Mouse (Mus musculus) frontal cortex, postnatal 36 days (tissue): ENCODE measurements around the gene Safb.
A peak's percentile ranks its signal among the peaks of the same experiment; 100 is the strongest.

Experiments
- DNase-seq, 2 experiments: peaks; one replicate each; pipeline ENCODE4 v3.0.0; 2022; ENCODE audit warnings: low spot score in 2 of 2

Gene Safb

DNA sequence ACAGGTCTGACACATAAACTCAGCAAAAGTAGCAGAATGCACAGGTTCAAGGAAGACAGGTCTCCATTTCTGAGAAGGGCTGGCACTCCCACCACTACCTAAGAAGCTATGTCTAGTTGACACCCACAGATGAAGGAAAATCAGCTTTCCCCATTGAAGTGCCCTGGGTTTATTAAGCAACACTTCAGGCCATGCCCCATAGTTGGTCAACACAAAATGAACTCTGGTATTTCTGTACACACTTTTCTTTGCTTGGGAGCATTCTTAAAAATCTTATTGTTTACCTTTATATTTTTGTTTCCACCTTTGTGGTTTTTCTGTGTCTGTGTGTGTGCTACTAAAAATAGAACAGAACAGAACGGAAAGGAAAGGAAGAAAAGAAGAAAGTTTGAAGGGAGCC lies 24.5 kb upstream of the Safb start:
- DNase-seq = no peak

DNA sequence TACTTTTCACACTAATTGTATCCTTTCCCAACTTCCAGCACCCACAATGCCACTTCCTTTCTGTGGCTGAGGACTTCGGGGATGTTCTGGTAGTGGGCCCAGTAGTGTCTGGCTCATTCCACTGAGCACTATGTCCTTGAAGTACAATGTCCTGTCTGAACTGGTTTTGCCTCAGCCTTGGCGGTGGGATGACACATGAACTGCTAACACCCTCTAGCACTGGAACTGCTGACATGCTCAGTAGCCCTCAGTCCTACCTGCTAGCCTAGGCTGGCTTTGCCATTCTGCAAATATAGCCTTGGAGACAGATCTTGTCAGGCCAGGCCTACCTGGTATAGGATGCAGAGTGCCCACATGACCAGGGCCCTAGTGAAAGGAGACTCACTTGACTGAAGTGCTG lies 22.8 kb upstream of the Safb start:
- no peak for DNase-seq

DNA sequence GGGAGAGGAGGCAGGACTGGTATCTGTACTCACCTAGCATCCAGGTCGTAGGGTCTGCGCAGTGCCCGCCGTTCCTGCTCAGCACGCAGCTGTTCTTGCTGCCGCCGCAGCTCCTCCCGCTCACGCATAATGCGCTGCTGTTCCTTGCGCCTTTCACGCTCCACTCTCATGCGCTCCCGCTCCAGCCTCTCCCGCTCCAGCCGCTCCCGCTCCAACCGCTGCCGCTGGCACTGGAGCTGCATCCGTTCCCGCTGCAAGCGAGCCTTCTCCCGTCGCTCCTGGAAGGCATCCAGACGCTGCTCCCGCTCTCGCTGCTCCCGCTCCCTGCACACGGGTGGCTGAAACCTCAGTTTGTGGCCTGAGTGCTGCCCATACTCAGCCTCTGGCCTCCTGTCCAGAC lies 18.3 kb upstream of the Safb start:
- DNase-seq = no peak

DNA sequence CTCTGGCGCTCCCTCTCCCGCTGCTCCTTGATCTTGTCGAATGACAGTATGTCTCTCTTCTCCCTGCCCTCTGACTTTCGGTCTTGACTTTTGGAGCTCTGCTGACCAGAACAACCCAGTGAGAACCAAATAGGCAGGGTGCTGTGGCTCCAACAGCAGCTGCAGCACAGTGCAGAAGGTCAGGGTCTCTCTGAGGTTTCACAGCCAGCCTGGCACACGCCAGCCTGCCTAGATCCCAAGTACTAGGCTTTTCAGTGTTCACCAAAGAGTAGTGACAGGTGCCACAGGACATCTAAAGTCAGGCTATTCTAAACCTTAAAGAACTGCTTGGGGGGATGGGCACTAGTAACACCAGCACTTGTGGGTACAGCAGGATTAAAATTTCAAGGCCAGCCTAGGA lies 17.7 kb upstream of the Safb start:
- no peak for DNase-seq

DNA sequence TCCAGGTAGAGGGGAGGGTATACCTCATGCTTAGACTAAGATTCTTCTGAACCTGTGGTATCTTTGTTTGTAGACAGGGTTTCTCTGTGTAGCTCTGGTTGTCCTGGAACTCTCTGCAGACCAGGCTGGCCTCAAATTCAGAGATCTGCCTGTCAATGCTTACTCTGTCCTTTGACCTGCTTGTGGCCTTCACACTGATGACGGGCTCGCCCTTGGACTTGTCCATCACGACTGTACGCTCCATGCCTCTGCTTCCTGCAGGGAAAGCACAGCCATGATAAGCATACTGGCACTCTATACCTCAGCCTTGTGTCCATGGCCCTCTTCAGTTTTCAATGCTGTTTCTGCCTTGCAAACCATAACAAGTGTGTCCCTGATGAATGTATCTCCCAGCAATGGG lies 17.3 kb upstream of the Safb start:
- no peak for DNase-seq

DNA sequence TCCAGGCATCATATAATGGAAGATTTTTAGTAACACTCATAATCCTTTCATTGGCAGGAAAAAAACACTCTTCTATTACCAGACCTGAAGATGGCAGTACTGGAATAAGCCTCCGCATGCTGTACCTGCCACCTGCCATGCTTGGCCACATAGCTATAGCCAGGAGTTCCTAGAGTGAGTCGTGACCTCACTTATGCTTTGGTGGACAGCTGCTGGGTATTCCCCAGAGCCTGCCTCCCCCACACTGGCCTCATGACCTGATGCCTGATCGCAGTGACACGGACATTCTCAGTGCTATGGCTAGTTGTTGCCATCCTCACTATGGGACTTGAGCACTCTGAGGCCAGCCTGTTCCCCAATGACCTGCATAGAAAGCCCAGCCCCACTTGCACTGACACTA lies 14.3 kb upstream of the Safb start:
- DNase-seq = no peak

DNA sequence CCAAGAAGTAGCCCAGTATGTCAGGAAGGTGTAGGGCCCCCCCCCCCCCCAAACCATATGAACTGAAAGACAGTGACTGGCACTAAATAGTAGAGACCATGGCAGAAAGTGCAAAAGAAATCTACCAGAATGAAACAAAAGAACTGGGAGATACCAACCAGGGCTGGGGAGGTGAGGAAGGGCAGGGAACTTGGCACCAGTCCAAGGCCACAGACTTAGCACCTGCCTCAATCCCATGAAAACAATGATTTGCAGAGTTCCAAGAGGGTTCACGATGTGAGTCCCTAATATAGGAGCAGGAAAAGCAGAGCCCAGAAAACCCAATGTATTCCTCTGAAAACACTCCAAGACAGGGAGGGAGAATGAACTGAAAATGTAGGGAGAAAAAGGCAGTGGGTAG lies 12.5 kb upstream of the Safb start:
- DNase-seq = no peak

DNA sequence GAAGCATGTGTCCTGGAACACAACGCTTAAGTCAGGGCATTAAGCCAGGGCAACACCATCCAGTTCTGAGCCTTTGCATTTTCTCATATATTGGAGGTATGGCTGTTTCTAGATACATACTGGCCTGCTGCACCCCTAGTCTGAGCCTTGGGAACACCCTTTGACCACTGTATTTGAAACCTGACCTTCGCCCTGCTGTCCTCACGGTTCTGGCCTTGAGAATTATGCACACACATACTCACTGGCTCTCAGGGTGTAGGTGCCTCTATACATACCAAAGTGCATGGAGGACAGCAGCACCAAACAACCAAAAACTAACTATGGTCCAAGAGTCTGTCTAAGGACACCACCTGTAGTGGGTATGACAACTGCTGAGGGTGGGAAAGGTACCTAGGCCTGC lies 11.7 kb upstream of the Safb start:
- no peak for DNase-seq

DNA sequence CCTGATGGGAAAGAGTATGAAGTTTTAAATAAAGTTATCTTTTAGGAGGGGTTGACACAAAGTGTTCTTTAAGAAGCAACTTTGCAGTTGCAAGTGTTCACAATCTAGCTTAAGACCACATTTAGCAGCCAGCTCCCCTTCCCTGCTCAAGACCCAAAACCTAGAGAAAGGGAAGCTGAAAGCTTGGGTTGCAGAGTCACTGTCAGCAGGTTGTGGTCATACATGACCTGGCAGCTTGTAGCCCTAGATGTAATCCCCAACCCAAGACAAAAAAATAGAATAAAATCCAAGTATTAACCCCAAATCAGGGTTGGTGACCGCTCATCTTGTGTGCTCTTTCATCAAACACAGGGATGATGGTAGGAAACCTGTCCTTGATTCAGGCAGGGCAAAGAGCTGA lies 1.6 kb upstream of the Safb start:
- no peak for DNase-seq

DNA sequence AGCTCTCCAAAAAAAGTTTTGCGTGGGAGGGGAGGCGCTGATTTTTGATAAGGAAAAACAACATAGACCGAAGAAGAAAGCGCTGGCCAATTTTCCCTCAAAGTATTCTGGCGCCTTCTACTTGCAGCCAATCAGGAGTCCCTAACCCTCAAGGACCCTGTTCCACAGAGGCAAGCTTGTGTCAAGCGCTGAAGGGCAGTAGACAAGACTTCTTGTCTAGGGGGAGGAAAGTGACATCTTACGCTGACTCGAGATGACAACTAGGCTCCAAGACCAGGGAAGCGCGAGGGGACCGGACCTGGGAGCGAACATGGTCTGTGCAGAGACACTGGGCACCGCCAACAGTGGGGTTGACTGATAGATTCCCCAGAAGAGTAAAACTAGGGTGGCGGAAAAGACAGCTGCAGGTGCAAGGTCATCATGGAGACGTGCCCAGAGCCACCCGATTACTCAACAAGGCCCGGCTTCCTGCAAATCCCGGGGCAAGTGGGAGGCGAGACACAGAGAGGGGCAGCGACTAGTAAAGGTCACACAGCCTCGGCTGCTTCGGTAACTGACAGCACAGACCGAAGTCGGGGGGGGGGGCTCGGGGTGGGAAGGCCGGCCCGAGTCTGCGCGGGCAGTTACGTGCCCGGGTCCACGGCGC lies 891 bp upstream of the Safb start:
- peak in 1 of 2 experiments; percentile 18 for DNase-seq

DNA sequence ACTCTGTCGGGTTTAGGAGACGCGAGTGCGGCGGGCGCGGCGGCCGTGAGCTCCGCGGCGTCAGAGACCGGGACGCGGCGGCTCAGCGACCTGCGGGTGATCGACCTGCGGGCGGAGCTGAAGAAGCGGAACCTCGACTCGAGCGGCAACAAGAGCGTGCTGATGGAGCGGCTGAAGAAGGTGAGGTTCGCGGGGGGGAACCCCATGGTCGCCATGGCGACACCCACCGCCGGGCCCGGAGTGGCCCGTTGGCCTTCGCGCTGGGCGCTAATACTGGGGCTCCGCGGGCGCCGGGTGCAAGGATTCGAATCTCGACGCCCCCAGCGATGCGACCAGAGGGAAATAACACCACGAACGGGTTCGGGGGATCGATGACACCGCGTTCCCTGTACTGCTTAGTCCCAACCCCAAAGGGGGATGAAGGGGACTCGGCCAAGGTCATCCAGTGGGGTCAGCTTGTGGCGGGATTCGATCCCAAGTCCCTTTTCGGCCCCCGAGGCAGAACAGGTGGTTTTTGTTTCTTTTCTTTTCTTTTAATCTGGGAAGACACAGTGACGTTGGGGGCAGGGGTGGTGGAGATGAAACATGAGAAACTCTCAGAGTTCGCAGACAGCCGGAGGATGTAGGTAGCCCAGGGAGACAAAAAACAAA lies 671 bp downstream of the Safb start:
- DNase-seq = no peak

DNA sequence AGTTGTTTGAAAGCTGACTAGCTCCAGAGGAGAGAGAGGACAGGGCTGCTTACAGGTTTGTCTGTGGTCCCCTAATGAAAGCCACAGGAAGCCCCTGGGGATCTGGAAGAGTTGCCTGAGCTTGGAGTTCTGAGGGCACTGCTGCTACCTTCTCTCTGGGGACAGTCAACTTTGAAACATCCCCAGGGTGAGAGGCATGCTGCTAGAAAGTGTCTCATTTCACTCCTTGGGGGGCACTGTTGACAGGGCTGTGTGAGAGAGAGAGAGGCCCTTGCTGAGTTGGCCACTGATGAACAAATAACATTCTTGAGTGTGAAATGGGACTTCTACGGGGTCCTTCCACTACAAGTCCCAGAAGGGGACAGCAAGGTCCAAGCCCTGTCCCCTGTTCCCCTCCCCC lies 3.1 kb downstream of the Safb start:
- no peak for DNase-seq

DNA sequence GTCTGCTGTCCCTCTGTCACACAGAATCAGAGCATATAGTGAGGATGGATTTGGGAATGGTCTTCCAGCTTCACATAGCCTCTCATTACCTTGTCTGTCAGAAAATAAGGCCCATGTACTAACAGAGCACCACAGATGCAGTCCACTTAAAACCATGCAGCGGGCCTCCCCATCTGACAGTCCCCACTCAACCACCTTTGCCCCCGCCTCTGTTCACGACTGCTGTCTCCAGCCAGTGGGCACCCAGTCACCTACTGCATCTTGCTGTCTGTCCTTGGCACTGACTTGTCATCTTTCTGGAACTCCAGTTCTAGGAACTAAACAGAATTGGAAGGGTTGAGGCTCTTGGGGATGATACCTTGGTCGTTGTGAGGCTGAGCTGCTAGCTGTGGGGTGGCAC lies 4.3 kb downstream of the Safb start:
- DNase-seq = no peak

DNA sequence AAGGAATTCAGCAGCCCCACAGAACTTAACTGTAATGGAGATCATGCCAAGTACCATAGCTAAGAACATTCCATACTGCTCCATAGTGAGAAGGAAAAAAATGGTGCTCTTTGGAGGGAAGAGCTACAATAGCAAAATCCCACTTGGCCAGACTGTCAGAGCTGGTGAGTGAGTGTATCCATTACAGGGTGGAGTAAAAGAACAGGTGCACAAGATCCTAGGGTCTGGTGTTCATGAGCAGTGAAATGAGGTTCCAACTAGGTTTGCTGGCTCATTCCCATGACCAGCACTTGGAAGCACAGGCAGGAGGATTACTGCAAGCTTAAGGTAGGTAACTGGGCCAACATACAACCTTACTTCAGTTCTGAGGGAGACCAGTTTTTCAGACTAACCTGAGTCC lies 7.9 kb downstream of the Safb start:
- DNase-seq = no peak

DNA sequence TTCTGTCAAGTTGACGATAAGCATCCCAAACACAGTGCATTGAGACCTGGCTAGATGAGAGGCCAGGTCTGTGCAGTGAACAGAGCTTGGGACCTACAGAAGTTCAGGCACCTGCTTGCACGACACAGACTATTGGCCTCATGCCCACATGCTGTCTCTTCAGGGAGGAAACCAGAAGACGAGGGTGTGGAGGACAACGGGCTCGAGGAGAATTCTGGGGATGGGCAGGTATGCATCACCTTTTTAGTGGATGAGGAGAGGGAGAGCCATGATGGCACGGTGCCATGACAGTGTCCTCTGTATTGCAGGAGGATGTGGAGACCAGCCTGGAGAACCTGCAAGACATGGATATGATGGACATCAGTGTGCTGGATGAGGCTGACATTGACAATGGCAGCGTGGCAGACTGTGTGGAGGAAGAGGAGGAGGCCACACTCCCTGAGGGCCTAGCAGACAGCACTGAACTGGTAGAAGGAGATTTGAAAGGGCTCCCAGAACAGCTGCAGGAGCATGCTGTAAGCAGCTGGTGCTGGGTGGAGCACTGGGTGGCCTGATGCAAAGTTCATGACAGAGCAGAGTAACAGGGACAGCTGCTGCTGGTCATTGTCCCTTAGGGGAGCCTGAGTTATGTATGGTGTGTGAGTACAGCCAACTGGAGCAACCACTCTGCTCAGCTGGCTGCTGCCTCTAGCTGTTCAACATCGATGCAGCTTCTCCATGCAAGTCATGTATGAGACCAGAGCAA lies 9.1 kb downstream of the Safb start:
- DNase-seq = no peak

DNA sequence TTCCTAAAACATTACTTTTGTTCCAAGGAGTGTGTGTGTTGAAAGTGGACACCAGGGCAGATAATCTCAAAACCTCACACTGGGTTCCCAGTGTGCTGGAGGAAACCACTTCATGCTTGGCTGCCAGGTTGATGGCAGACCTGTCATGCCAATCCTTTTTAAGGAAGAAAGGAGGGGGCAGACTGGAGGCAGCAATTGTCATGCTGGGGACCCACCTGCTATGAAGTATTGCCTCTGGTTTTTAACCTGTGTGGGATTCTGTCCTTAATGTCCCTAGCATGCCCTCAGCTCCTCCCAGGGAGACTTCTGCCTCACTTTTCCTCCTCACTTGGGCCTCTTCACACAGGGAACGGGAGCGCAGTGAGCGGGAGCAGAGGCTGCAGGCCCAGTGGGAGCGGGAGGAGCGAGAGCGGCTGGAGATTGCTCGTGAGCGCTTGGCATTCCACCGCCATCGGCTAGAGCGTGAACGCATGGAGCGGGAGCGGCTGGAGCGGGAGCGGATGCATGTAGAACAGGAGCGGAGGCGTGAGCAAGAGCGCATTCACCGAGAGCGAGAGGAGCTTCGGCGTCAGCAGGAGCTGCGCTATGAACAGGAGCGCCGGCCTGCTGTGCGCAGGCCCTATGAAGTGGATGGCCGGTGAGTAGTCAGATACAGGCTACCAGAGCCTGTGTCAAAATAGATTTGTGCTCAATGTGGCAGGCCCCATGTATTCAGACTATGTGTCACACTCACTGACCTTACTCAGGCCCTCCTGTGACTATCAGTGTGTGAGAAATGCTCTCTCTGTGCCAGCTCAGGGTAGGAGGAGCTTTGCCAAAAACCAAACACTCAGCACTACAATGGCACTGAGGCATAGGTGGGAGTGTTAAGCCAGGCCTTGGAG lies 18.8 kb downstream of the Safb start:
- DNase-seq = no peak

DNA sequence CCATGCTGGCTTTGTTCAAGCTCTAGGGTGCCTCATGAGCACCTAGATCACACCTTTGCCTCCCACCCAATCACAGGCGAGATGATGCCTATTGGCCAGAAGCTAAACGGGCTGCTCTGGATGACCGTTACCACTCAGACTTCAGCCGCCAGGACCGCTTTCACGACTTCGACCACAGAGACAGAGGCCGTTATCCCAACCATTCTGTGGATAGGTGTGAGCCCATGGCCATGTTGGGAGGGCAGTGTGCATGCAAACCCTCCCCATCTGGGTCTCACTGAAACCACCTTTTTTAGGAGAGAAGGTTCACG lies 19.4 kb downstream of the Safb start:
- no peak for DNase-seq

DNA sequence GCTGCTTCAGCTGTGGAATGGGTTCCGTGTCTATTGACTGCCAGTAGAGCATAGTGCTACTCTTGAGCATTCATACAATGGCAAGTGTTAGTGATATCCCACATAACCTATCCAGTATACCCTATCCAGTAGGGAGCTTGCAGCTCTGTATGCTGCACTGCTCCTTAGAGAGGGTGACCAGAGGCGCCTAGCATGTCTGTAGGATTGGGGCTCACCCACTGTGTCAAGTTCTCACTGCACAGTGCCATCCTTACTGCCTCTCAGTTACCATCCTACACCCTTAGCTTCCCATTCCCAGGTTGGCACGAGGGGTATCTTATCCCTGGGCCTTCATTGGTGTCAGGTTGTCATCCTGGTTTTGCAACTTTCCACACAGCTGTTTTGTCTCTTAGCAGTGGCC lies 19.8 kb downstream of the Safb start:
- DNase-seq = no peak

DNA sequence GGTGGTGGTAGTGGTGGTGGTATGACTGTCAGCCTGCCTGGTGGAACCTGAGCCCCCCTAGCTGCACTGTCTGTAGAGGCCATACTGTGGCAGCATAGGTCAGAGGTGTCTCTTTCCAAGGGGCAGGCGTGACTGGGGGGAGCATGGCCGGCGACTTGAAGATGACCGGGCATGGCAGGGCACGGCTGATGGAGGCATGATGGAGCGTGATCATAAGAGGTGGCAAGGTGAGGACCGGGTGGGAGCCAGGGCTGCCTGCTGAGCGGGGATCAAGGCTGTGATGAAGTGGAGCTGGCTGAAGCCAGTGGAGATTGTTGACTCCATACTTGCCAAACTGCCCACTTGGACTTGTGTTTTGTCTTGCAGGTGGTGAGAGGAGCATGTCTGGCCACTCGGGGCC lies 20.8 kb downstream of the Safb start:
- DNase-seq = no peak

DNA sequence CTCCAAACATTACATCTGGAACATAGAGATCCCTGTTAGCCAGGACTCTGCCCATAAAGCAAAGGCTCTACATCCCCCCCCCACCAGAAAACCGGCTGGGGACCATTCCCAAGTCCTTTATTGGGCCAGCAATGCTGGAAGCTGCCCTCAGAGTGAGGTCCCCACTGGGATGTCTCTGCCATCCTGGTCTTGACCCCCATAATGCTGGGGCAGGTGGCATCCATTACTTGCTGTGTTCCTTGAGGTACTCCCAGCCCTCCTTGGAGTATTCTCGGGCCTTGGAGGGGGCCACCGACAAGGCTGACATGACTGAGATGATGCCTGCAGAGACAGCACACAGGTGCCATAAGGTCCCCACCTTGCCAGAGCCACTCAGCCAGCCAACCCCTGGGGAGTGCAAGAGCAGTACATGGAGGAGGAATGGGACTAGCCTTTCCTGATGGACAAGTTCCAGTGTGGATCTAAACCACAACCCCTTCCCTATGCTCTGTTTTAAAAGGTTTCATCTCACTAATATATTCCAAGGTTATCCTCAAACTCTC lies 23.0 kb downstream of the Safb start:
- no peak for DNase-seq

DNA sequence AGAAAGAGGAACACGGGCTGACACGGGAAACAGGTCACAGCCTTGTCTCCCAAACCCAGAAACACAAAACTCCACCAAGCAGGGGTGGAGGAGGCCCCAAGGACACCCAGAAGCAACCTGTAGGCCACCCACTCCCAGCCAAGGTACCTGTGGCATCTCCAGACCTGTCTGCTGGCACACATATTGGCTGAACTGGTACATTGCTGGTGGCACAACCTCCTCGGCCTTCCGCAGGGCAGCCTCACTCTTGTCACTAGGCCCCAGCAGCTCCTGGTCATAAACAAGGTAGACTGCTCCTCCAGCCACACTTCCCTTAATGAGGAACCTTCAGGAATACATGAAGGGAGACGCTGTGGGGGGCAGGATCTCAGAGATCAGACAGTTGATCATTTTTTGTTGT lies 24.1 kb downstream of the Safb start:
- no peak for DNase-seq

DNA sequence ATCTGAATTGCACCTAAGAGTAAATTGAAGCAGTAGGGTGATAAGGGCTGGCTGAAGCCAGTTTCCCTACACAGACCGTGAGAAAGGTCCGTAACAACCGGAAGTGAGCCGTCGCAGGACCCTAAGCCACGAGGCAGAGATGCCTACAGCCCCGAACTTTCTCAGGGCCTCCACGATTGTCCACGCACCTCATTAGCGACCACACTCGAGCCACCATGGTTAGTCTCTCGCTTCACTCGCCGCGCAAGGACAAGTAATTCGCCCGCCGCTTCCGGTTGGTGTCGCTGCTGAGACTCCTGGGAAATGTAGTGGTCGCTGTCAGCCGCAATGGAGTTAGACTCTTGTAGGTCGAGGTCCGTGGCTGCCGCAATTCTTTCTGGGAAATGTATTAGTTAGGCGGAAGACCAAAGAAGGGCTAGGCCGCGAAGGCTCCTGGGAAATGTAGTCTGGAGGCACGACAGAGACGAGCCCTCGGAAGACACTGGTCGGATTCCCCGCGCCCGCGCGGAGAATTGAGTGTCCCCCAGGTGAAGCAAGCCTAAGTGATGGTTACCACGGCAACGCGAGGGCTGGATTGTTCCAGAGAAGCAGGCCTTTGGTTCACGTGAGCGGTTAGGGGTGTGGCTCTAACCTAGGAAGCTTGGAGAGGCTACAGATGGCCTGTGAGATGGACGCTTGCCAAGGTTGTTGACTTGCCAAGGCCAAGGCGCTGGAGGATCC lies 25.0 kb downstream of the Safb start, which contains the start of gene 2410015M20Rik:
TSS of gene 2410015M20Rik (minus strand) at position 320 of the 720 bp plus-strand sequence.
- DNase-seq = peak; percentile 95 to 98
